Mouse (Mus musculus): ENCODE data around the gene Spock1. TPM values are rescaled to one million over a fixed set of nuclear protein-coding genes. Genes with fewer than 3 reads are reported as not detected.

Spock1 gene
- total RNA-seq, 2 experiments from 2014 or later, result 269 to 271 TPM

DNA sequence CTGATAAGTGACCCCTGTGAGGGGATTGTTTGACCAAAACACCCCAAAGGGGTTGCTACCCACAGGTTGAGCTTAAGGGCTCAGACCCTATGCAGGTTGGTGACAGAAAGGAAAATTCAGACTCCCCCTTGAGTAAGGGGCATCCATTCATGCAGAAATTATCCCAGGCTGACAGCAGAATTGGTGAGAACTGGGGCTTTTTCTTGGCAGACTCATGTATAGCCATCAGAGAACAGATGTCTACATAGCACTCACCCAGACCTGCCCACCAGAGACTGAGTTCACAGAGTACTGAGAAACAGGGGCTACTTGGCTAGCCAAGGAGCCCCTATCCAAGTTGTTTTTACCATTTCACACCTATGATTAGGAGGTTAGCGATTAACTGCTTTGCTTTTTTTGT lies 231.3 kb downstream of the Spock1 start:
- intact Hi-C loops (cut with DNase I), result no loop called here
- DNase-seq (ENCODE audit: low spot score in 2 of 2), result no peak

DNA sequence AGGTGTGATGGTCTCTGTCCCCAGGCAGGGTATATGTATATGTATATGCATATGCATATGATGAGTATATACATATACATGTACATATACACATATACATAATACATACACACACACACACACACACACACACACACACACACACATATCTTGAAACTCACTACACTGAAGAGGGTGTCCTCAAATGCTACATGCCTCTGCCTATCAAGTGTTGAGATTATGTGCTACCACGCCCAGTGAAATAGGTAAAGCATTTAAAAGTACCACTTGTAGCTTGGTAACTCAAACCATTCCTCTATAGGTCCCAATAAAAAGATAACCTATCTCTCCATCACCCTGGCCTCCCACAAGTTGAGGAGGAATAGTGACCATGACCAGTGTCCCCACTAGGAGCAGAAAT lies 234.7 kb downstream of the Spock1 start:
- no peak for DNase-seq (ENCODE audit: low spot score in 2 of 2)
- intact Hi-C loops (cut with DNase I), result no loop called here

DNA sequence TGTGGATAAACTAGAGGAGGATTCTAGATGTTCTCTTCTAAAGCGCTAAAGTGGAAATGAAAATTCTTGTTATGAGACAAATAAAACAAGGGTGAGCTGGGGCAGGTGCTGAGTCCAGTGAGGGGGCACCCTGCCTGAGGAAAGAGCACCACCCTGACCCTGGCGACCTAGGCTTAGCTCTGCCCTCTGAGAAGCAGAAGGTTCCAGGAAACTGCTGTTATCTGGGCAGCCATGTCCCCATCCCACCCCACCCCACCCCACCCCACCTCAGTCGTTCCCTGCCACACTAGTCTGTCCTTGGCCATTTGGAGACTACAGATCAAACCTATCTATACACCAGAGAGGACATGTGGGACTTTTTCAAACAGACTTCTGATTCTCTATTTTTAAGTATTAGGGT lies 235.4 kb downstream of the Spock1 start:
- intact Hi-C loops (cut with DNase I), result no loop called here

DNA sequence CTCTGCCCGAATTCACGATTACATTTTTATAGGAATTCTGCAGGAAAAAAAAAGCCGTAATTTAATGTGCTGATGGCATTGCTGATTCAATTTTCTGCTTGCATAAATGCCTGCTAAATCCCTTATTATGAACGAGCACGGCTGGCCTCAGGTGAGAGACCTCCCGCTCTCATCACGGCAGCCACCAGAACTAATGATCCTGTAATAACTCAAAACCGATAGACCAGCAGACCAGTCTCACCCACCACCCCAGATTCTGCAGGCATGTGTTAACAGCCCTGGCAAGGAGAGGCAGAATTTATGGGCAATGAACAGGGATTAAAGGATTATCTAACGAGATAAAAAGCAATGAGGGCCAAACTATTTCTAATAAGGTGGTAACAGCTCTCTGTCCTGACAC lies 236.2 kb downstream of the Spock1 start:
- no peak for DNase-seq (ENCODE audit: low spot score in 2 of 2)
- intact Hi-C loops (cut with DNase I), result no loop called here

More for the DNA sequence above, 235.4 kb downstream of the Spock1 start:
- DNase-seq (ENCODE audit: low spot score in 2 of 2), result no peak

DNA sequence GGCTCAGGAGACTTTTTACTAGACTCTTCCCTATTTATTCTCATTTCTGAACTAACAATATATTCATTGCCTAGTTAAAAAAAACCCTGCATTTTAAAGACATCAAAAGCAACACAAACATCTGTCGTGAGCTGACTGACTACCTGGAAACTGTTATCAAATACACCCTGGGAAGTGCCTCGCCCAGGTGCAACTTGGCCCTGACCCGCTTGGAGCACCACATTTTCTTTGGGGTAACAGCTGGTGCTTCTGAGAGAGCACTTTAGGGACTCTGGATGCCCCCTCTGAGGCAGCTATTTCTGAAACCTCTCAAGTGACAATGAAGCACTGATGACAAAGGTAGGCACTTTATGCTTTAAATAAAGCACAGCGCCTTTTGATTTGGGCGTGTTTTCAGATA lies 236.8 kb downstream of the Spock1 start:
- intact Hi-C loops (cut with DNase I), result no loop called here

DNA sequence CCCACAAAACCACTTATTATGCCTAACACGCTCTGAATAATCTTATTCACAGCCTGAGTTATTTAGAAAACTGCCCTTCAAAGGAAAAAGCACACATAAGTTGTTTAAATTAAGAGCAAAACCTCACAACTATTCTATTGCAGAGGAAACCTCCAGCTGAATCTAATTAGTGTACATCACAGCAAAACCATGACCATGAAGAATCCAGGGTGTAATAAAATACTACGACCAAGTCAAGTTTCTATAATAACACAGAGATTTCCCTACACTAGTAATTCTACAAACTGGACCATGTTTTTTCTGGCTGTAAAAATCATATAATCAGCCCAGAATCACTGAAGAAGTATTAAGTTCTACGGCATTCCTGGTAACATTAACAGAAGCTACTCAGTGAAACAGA lies 240.5 kb downstream of the Spock1 start:
- intact Hi-C loops (cut with DNase I), result no loop called here
- no peak for DNase-seq (ENCODE audit: low spot score in 2 of 2)

More for the DNA sequence above, 236.8 kb downstream of the Spock1 start:
- DNase-seq (ENCODE audit: low spot score in 2 of 2), result no peak

DNA sequence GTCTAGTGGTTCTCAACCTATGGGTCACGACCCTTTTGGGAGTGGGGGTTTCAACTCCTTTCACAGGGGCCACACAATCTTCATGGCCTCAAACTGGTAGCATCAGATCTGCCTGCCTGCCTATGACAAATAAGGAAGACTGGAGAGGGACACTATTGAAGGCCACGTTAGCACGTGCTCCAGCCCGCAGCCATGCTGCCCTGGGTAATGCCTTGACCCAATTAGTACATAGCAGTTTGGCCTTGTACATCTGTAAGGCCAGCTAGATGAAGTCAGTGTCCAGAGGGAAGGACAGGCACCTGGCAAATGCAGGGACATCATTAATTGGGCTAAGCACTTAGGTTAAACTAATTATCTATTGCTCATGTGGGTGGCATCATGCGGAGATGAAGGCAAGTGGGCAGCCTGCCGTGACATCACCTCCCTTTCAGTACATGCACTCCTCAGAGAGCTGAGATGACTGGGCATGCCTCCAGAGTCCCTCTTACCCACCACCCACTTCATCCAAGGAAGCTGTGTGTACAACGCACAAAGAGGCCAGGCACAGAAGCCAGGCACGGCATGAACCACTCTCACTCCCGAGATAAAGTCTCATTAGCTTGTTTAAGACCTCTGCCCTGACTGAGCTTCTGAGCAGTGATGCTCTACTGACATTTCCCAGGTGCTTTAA lies 241.8 kb downstream of the Spock1 start:
- intact Hi-C loops (cut with DNase I), result no loop called here
- DNase-seq (ENCODE audit: low spot score in 2 of 2), result peak in 1 of 2 experiments; percentile 57

DNA sequence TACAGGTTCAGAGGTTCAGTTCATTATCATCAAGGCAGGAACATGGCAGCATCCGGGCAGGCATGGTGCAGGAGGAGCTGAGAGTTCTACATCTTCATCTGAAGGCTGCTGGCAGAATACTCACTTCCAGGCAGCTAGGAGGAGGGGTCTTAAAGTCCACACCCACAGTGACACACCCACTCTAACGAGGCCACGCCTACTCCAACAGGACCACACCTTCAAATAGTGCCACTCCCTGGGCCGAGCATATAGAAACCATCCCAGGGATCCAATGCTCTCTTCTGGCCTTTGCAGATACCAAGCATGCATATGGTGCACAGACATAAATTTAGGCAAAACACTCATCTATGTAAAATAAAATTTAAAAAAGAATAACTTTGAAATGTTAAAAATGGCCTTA lies 245.6 kb downstream of the Spock1 start:
- intact Hi-C loops (cut with DNase I), result no loop called here
- no peak for DNase-seq (ENCODE audit: low spot score in 2 of 2)

DNA sequence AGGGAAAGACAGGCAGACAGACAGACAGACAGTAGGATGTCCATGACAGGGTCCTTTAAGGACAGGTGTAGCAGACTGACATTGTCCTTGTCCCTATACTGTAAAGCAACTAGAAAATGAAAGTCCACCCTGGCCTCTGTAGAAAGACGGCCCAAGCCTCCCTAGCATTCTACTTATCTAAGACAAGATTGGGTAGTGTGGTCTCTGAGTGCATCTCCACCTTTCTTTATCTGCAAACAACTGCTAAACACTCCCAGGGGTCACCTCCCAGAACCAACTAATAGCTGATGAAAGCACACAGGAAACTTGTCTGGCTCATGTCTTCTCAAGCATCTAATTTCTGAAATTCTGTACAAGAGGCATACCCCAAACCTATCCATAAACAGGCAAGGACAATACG lies 247.6 kb downstream of the Spock1 start:
- DNase-seq (ENCODE audit: low spot score in 2 of 2), result no peak
- intact Hi-C loops (cut with DNase I), result no loop called here

DNA sequence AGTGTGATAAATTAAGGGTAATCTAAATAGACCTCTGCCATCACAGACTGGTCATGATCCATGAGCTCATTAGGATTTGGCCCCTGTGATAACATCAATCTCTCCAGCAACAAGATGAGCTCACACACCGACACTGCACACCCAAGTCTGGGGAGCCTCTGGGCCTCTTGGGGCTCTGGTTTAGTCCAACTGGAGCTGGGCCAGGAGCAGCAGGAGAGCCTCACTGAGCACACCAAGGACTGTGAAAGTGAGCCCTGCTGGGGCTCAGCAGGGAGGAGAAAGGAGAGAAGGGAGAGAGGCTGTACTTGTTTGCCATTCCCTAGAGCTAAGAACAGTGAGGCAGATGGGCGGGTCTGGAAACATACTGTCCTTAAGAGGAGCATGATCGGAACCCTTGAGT lies 248.3 kb downstream of the Spock1 start:
- intact Hi-C loops (cut with DNase I), result no loop called here
- no peak for DNase-seq (ENCODE audit: low spot score in 2 of 2)

DNA sequence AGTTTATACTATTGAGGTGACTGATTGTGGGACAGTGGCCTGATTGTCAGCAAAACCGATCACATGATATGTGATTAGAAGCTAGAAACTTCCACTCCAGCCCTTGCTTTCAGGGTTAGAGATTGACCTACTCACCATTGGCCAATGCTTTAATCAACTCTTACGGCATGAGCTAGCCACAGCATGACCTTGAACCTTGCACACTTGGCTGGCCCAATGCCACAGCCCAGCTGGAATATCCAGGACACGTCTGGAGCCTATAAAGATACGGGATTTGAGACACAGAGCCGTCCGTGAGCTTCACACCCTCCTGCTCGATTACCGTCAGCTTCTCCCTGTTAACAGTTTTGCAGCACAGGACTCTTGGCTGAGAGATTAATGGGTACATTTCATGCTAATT lies 251.5 kb downstream of the Spock1 start:
- intact Hi-C loops (cut with DNase I), result no loop called here
- no peak for DNase-seq (ENCODE audit: low spot score in 2 of 2)

DNA sequence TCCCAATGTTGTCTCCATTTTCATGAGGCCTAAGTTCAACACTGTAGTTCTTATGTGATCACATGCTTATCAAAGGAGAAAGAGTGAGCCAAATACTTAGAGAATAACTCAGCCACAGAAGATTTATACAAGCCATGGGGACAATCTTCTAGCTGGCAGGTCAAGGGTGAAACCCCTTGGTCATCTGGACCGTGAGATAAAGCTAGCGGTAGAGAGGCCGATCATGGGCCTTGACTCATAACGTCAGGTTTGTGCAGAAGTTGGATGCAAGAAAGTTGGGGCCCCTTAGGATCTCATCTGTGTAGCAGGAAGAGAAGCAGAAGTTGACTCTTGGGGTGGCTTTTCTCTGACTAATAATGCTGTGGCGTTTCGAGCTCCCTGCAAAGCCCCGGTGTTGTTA lies 253.8 kb downstream of the Spock1 start:
- no peak for DNase-seq (ENCODE audit: low spot score in 2 of 2)
- intact Hi-C loops (cut with DNase I), result no loop called here

DNA sequence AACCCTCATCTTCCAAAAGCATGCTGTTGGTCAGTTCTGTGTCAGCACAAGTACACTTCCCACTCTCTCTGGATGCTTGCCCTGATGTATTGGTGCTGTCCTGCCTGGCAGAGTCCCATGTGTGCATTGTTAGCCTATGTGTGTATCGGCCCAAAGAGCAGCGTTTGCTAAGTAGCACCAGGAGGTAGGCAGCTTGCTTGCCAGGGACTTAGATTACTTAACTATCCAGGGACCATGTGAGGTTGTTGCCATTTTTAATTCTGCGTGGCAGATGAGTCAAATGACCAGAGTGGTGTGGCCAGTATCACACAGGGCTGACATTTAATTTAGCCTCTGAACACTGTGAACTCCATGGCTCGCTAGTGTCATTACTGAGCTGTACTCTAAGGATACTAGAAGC lies 256.9 kb downstream of the Spock1 start:
- intact Hi-C loops (cut with DNase I), result no loop called here
- no peak for DNase-seq (ENCODE audit: low spot score in 2 of 2)

DNA sequence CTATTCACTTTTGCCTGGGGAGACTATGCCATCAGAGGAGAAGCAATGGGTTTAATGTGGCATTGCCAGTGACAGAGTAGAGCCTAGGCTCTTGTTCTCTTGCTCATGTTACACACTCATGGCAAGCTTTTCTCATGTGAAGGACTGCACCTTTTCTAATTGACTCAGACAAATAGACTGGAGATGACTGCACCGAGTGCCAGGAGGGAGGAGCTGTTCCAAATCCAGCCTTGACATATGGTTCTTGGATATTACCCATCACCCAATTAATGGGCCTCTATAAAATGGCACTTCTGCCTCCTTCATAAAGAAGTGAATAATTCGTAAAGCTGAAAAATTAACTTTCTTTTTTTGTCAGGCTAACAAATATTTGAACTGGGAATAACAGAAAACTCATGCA lies 259.3 kb downstream of the Spock1 start:
- DNase-seq (ENCODE audit: low spot score in 2 of 2), result no peak
- intact Hi-C loops (cut with DNase I), result no loop called here

DNA sequence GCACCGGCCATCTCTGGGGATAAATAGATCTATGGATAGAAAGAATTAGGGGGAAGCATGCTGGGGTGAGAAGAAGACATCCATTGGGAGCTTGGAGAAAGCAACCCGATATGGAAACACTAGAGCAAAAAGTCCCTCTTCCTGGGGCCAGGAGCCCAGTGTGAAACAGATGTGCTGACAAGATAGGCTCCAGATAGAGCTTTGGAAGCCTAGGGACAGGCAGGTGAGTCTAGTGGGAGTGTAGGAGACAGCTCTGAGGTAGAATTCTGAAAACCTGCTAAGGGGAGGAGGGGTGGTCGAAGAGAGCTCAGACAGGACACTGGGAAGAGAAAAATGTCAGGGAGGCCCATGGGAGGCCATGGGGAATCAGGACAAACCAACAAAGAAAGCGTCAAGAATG lies 260.7 kb downstream of the Spock1 start:
- DNase-seq (ENCODE audit: low spot score in 2 of 2), result no peak
- intact Hi-C loops (cut with DNase I), result no loop called here

DNA sequence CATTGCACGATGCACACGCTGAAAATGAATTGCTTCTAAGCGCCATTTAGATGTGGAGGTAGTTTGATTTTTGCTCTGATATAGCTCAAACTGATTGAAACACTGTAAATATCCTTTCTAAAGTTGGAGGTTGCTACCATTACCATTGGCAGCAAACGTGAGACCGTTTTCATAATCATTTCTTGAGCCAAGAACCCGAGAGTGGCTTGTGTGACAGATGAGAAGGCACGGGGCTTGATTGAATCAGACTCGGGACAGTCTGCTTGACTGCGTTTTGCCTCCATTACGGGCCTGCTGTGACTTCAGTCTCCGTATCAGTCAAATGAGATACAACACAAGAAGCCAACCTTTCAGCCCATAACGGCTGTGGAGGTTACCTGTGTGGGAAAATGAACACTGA lies 265.1 kb downstream of the Spock1 start:
- DNase-seq (ENCODE audit: low spot score in 2 of 2), result no peak
- intact Hi-C loops (cut with DNase I), result no loop called here

DNA sequence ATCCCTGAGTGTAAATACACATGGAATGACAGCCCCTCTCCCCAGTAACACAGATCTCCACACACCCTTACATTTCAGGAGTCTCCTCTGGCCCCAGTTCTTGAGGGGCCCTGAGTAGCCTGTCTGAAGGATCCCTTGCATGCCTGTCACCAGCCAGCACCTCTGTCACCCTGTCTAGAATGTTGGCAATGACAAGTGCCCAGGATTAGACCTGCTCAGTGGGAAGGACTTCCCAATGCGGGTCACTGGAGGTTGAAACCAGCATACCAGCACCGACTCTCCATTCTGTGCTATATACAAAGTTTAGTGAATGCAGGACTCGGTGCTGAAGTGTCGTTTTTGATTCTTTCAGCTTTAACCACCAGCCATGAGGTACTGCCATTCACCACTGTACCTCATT lies 266.5 kb downstream of the Spock1 start:
- intact Hi-C loops (cut with DNase I), result no loop called here
- no peak for DNase-seq (ENCODE audit: low spot score in 2 of 2)

DNA sequence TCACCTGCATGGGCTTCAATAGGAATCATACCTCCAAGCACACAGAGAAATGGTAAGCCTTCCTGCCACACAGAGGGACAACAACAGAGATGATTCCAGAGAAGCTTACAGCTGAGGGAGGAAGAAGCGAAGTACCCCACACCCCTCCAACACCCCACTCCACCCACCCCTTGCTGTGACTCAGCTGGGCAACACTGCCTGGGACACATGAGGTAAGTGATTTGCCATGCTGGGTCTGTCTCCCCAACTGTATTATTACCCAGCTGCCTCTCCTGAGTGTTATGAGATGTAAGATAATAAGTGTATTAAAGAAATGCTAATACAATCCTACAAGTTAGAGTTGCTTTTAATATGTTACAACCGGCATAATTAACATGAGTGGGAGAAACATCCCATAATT lies 267.2 kb downstream of the Spock1 start:
- intact Hi-C loops (cut with DNase I), result no loop called here
- DNase-seq (ENCODE audit: low spot score in 2 of 2), result no peak

DNA sequence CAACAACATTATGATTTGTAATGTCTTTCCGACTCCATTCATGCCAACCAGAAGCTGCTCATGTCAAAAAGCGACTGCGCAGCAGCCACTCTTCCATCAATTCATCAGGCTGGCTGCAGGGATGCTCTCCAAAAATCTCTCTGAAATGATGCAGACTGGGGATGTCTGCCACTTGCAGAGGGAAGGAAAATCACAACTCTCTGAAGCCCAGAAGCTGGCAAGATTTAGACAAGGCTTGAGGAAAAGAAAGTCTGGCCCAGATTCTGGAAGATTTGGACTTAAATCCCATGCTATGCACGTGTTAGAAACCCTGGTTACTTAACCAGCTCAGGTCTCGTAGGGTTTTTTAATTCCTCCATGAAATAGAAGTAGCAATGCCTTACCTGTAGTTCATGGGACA lies 269.3 kb downstream of the Spock1 start:
- DNase-seq (ENCODE audit: low spot score in 2 of 2), result peak; percentile 33 to 90

DNA sequence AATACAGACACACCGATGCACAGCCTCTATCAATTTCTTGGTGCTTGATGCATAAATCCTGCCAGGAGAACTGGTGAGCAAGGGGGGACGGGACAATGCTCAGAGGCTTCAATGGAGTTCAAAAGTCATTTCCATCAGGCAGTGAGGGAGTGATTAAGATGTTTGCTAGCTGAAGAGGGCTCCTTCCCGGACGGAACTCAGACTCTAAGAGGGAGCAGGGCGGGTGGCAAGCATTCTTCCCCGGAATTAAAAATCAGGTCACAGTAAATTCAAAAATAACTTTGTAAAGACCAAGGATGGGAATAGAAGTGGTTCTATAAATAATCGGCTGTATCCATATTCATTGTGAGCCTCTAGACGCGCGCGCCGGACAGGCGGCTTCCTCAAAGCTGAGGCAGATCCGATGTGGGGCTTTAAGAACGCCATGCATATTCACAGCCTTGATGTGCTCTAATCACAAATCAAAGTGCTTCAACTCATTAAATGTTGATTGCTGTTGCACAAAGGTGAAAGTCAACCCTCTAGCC lies 270.5 kb downstream of the Spock1 start:
- intact Hi-C loops (cut with DNase I), result loop anchor here (2.0 to 5.0 kb wide), 2 partner anchors 113 to 270 kb away; partner anchors contain the start of gene Spock1
- DNase-seq (ENCODE audit: low spot score in 2 of 2), result peak; percentile 31 to 78

More for the DNA sequence above, 269.3 kb downstream of the Spock1 start:
- intact Hi-C loops (cut with DNase I), result loop anchor here (1.0 to 5.0 kb wide), 3 partner anchors 20 to 268 kb away; partner anchors contain the start of gene Spock1

DNA sequence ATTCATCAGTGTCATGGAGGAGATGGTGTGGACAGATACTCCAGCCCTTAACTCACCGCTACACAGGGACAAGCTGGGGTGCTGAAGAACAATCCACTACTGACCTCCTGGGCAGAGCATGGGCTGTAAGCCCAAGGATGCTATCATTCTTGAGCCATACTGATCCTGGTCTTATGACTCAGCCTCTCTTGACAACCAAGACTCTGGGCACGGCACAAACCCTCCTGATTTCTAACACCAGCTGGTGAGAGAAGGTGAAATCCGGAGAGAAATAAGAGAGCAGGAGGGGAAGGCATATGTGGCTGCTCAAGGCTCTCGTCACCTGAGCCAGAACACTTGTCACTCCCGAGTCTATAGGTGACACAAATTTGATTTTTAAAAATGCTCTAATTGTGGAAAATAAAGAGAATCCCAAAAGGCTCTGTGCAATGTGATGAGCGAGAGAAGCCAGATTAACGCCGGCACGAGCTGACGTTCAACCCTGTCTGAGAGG lies 271.0 kb downstream of the Spock1 start:
- intact Hi-C loops (cut with DNase I), result loop anchor here (5.0 kb wide), 1 partner anchor 270 kb away; the partner anchor contains the start of gene Spock1
- peak; percentile 24 to 64 for DNase-seq (ENCODE audit: low spot score in 2 of 2)
